5 mouse cellular contexts compared by ENCODE assay signal in genomic region chr8:103710871-103711270, GRCm38 (mm10).
A peak's percentile ranks its signal among the peaks of the same experiment; 100 is the strongest.
DNase-seq lines count a peak whose midpoint lies in the region.

No protein-coding gene starts in this region.

- peak; percentile 24 to 78 for DNase-seq in adrenal gland, adult (ENCODE audit: inconsistent age in 2 of 2, low spot score in 1 of 2)
- peak; percentile 35 for DNase-seq in adrenal gland, adult 8-10 months
- DNase-seq in adrenal gland, postnatal 14 days = peak; percentile 30
- peak; percentile 44 to 54 for DNase-seq in adrenal gland, postnatal 36 days
- DNase-seq in heart, adult 11 months = peak; percentile 53

Comparison
In these comparisons a context has a peak if more than half of its experiments do, and no peak if none do; other contexts are left out.
1. Peak in every context shown above with its lines: DNase-seq.